Mouse (Mus musculus): Measurements from ENCODE around the gene Gm20388. TPM values are rescaled to one million over a fixed set of nuclear protein-coding genes. Genes with fewer than 3 reads are reported as not detected.
A peak's percentile ranks its signal among the peaks of the same experiment; 100 is the strongest.

Gene Gm20388
- polyA plus RNA-seq, 1 experiment = 59.3 TPM

DNA sequence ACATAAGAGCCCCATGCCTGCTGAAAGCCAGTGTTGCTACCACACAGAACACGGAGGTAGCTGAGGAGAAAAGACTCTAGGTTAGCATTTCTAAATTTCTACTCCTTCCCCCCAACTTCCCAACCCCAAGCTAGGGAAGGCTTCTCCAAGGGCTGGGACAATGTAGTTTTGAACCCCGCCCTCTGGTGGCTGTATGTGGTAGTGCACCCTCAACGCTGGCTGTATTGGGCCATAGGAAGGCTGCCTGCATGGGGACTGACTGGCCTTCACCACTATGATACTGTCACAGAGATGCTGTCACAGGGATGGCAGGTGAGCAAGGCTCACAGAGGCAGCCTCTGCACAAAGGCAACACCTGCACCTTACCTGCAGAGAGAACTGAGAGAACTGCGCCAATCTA is 161.0 kb downstream of the Gm20388 start:
- DNase-seq (ENCODE audit: low read depth) = peak; percentile 77
- TF ChIP-seq POLR2A (IDR thresholded peaks at IDR 0.05; ENCODE audit: borderline replicate concordance, extremely low read depth, insufficient read depth, insufficient read length, poor library complexity, severe bottlenecking) (no peak), CTCF (IDR thresholded peaks at IDR 0.05; ENCODE audit: borderline replicate concordance, extremely low read depth, insufficient read depth, insufficient read length) (peak; percentile 98)

DNA sequence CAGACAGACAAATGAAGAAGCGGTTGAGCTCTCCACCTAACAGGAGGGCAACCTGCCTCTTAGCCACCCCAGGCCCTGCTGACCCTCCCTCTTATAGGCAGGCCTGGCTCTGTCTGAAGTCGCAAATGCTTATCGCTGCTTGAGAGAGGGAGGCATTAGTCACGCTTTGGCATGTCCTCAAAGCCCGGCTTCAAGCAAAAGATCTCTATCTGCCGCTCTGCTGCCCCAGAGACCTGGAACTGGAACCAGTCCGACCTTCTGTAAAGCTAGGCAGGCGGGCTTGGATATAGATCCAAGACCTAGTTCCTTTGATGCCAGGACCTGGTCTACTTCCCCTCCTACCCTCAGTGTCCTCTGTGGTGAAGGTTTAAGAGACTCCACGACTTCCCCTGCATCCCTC is 161.6 kb downstream of the Gm20388 start:
- TF ChIP-seq CTCF (IDR thresholded peaks at IDR 0.05; ENCODE audit: borderline replicate concordance, extremely low read depth, insufficient read depth, insufficient read length) = no peak
- no peak for TF ChIP-seq POLR2A (IDR thresholded peaks at IDR 0.05; ENCODE audit: borderline replicate concordance, extremely low read depth, insufficient read depth, insufficient read length, poor library complexity, severe bottlenecking)
- DNase-seq (ENCODE audit: low read depth) = peak; percentile 22

DNA sequence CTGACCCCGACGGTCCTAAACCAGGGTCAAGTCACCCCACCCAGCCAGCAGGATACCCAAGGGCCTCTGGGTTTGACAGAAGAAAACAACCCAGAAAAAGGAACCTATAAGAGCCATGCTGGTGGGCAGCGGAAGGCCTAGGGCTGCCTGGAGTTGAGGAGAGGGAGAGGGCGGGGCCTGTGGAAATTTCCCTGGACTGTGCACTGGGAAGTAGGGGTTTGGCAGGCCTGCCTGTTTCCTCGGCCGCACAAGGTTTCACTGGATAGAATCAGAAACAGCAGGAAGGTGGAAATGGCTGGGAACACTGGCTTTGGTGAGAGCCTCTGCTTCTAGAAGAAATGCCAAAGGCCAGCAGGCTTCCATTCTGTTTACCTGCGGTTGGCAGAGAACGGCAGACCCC is 162.2 kb downstream of the Gm20388 start:
- no peak for DNase-seq (ENCODE audit: low read depth)
- TF ChIP-seq POLR2A (IDR thresholded peaks at IDR 0.05; ENCODE audit: borderline replicate concordance, extremely low read depth, insufficient read depth, insufficient read length, poor library complexity, severe bottlenecking) (no peak), CTCF (IDR thresholded peaks at IDR 0.05; ENCODE audit: borderline replicate concordance, extremely low read depth, insufficient read depth, insufficient read length) (no peak)

GRCm38 (mm10) chr8:120074516-120074915 is 163.9 kb downstream of the Gm20388 start:
- TF ChIP-seq CTCF (IDR thresholded peaks at IDR 0.05; ENCODE audit: borderline replicate concordance, extremely low read depth, insufficient read depth, insufficient read length) (no peak), POLR2A (IDR thresholded peaks at IDR 0.05; ENCODE audit: borderline replicate concordance, extremely low read depth, insufficient read depth, insufficient read length, poor library complexity, severe bottlenecking) (no peak)
- DNase-seq (ENCODE audit: low read depth) = no peak

DNA sequence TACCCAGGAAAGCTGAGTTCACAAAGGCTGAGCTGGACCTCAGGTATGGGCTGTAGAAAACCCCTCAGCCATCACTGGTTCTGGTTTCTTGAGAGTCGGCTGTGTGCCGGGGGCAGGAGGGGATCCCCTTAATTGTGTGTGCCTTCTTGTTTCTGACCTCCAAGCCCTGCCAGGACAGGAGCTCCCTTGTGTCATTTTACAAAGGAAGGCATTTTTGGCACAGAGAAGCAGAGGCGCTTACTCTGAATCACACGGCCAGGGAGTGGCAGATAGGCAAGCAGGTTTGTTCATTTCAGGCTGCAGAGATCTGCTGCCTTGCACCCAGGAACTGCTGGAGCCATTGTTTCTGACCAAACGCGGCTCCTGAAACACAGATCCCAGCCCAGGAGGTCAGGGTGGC is 164.7 kb downstream of the Gm20388 start:
- TF ChIP-seq CTCF (IDR thresholded peaks at IDR 0.05; ENCODE audit: borderline replicate concordance, extremely low read depth, insufficient read depth, insufficient read length) (no peak), POLR2A (IDR thresholded peaks at IDR 0.05; ENCODE audit: borderline replicate concordance, extremely low read depth, insufficient read depth, insufficient read length, poor library complexity, severe bottlenecking) (no peak)
- peak; percentile 5 for DNase-seq (ENCODE audit: low read depth)

GRCm38 (mm10) chr8:120078080-120078479 is 167.4 kb downstream of the Gm20388 start:
- peak; percentile 85 for DNase-seq (ENCODE audit: low read depth)
- TF ChIP-seq POLR2A (IDR thresholded peaks at IDR 0.05; ENCODE audit: borderline replicate concordance, extremely low read depth, insufficient read depth, insufficient read length, poor library complexity, severe bottlenecking) = no peak
- TF ChIP-seq CTCF (IDR thresholded peaks at IDR 0.05; ENCODE audit: borderline replicate concordance, extremely low read depth, insufficient read depth, insufficient read length) = peak; percentile 89

- DNase-seq (ENCODE audit: low read depth) = no peak
- TF ChIP-seq CTCF (IDR thresholded peaks at IDR 0.05; ENCODE audit: borderline replicate concordance, extremely low read depth, insufficient read depth, insufficient read length) (no peak), POLR2A (IDR thresholded peaks at IDR 0.05; ENCODE audit: borderline replicate concordance, extremely low read depth, insufficient read depth, insufficient read length, poor library complexity, severe bottlenecking) (no peak)
Measured at GRCm38 (mm10) chr8:120079361-120079760, 168.7 kb downstream of the Gm20388 start.

DNA sequence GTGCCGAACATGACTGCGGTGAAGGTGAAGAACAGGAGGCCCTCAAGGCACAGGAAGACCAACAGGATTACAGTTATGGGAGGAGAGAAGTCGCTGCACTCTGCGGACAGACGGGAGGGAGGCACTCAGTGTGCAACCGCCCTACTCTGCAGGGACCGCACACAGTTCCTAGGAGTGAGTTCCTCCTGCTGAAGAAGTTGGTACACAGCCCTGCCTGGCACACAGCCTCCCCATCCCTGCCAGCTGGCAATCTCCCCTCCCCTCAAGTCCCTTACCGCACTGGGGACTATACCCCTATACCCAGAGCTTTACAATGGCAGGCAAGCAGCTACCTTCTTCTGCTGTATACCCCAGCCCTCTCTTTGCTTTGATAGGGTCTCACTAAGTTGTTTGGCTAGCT is 172.6 kb downstream of the Gm20388 start:
- peak; percentile 75 for DNase-seq (ENCODE audit: low read depth)
- TF ChIP-seq CTCF (IDR thresholded peaks at IDR 0.05; ENCODE audit: borderline replicate concordance, extremely low read depth, insufficient read depth, insufficient read length) = no peak
- no peak for TF ChIP-seq POLR2A (IDR thresholded peaks at IDR 0.05; ENCODE audit: borderline replicate concordance, extremely low read depth, insufficient read depth, insufficient read length, poor library complexity, severe bottlenecking)

DNA sequence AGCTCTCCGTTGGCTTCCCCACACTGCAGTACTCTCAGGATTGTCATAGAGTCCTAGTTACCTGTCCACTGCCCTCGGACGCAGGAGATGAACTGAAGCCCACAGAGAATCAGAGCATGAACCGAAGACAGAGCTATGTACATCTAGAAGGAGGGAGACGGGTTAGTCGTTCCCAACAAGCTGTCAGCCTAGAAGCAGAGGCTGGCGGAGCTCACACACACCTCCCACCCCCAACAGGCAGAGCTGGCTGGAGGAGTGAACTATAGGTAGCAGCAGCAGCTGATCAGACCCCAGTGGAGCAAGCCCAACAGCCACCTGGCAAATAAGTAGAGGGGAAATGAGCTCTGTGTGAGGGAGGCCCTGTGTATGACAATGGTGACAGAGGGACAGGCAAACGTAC is 174.1 kb downstream of the Gm20388 start:
- no peak for TF ChIP-seq CTCF (IDR thresholded peaks at IDR 0.05; ENCODE audit: borderline replicate concordance, extremely low read depth, insufficient read depth, insufficient read length)
- no peak for DNase-seq (ENCODE audit: low read depth)

DNA sequence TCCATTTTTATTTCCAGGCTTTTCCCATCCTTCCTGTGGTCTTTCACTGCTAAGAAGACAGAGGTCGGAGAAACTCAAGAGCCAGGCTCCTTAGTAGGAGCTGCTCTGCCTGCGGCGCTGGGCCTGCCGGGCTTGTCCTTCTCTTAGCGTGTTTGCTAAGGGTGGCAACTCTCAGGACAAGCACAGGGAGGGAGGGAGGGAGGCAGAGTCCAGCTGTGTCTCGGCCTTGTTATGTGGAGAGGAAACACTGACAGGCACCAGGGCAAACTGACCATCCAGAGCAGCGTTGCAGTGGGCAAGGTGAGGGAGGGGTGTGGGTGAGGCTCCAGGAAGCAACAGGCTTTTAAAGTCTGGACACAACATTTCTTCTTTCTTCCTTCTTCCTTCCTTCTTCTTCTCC is 178.9 kb downstream of the Gm20388 start:
- no peak for DNase-seq (ENCODE audit: low read depth)
- no peak for TF ChIP-seq CTCF (IDR thresholded peaks at IDR 0.05; ENCODE audit: borderline replicate concordance, extremely low read depth, insufficient read depth, insufficient read length)
- TF ChIP-seq POLR2A (IDR thresholded peaks at IDR 0.05; ENCODE audit: borderline replicate concordance, extremely low read depth, insufficient read depth, insufficient read length, poor library complexity, severe bottlenecking) = no peak

GRCm38 (mm10) chr8:120091032-120091431 is 180.4 kb downstream of the Gm20388 start:
- no peak for DNase-seq (ENCODE audit: low read depth)
- TF ChIP-seq CTCF (IDR thresholded peaks at IDR 0.05; ENCODE audit: borderline replicate concordance, extremely low read depth, insufficient read depth, insufficient read length) = no peak

DNA sequence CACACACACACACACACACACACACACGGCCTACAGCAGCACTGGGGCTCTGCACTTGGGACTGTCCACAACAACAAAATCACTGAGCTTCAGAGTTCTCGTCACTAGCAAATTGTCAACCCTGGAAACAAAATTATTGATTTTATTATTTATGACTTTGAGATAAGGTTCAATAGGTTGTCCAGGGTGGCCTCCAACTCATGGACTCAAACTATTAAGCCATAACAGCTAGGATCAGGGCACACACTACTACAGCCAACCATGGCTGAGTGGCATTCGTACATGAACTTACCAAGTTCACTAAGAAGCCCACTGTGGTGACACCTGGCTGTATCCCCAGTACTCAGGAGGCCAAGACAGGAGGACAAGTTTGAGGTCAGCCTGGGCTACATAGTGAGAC is 182.5 kb downstream of the Gm20388 start:
- DNase-seq (ENCODE audit: low read depth) = no peak
- no peak for TF ChIP-seq CTCF (IDR thresholded peaks at IDR 0.05; ENCODE audit: borderline replicate concordance, extremely low read depth, insufficient read depth, insufficient read length)
- TF ChIP-seq POLR2A (IDR thresholded peaks at IDR 0.05; ENCODE audit: borderline replicate concordance, extremely low read depth, insufficient read depth, insufficient read length, poor library complexity, severe bottlenecking) = no peak

DNA sequence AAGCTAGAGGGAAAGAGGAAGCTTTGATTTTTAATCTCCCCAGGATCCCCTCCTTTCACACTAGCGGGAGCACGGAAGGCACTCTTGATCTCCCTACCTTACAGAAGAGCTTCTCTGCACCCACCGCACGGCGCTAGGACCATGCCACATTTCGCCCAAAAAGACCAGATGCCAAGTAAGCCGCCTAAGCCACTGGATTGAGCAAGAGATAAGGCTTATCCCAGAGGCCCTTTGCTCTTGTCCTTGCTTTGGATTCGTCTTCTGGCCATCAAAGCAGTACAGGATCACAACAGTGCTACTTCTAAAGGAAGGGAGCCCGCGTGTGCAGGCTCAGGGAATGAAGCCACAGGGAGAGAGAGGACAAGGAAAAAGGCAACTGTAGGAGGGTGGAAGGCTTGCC is 184.2 kb downstream of the Gm20388 start:
- TF ChIP-seq POLR2A (IDR thresholded peaks at IDR 0.05; ENCODE audit: borderline replicate concordance, extremely low read depth, insufficient read depth, insufficient read length, poor library complexity, severe bottlenecking) (no peak), CTCF (IDR thresholded peaks at IDR 0.05; ENCODE audit: borderline replicate concordance, extremely low read depth, insufficient read depth, insufficient read length) (no peak)
- DNase-seq (ENCODE audit: low read depth) = no peak

Measured in brain, embryonic 14.5 days (tissue).